In the genomic region with DNA sequence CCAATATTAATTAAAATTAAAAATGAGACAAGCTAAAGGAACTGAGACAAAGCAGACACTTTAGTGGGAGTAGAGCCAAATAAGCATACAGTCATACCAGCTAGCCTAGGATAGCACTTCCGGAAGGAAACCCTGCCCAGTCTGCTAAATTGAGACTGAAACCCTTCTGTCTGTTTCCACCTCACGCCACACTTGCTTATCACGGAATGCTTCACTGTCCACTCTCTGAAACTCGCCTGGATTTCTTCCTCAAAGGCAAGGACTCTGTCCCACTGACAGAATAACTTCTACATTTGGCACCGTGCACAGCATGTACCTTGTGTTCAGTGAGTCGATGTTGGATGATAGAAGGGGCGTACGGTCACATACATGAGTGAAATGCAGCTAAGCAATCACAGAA, we compare ENCODE assay signal across 28 mouse cellular contexts.
DNase-seq lines count a peak whose midpoint lies in the region; ATAC-seq and TF ChIP-seq lines count a peak whose summit lies in the region.
"Had no signal": no experiment of that assay in that cellular context is flagged by ENCODE, and none has a peak within 500 bp of the region (broad histone marks: within the 10 kb centered on the region; RNA-seq: fewer than 3 reads in every experiment).

No protein-coding gene starts in this region.

- ATAC-seq in heart, embryonic 12.5 days (ENCODE audit: insufficient number of reproducible peaks, low FRiP score) = peak; percentile 68
- ATAC-seq in heart, postnatal 0 days (ENCODE audit: insufficient read depth, low read depth) = peak; percentile 83
- ATAC-seq: forebrain, embryonic 15.5 days; hindbrain, postnatal 0 days; intestine, embryonic 15.5 days had no signal

- H3K4me1 ChIP-seq in heart, embryonic 12.5 days (replicated peaks) = peaks cover 30% of the 10 kb centered on the region
- peaks cover 6% of the 10 kb centered on the region; the same call in 1 of the 2 replicates for H3K4me1 ChIP-seq in heart, postnatal 0 days (ENCODE audit: control insufficient read depth, insufficient read depth)
- H3K4me1 ChIP-seq: embryonic facial prominence, embryonic 13.5 days; intestine, embryonic 15.5 days had no signal

- intact Hi-C loops in heart, postnatal 14 days (cut with DNase I) = loop anchor here (5.0 kb wide), 1 partner anchor 316 kb away; no protein-coding TSS in a partner anchor

- H3K9ac ChIP-seq in heart, embryonic 12.5 days = no peak overlapping the region
- H3K9ac ChIP-seq in heart, postnatal 0 days (replicated peaks; ENCODE audit: low read depth, low read length) = no peak overlapping the region
- H3K9ac ChIP-seq: embryonic facial prominence, embryonic 13.5 days; forebrain, embryonic 15.5 days; hindbrain, embryonic 12.5 days; intestine, embryonic 15.5 days; liver, embryonic 14.5 days; midbrain, embryonic 12.5 days had no signal

- H3K36me3 ChIP-seq in heart, embryonic 12.5 days = no peaks in the 10 kb centered on the region
- H3K36me3 ChIP-seq in heart, postnatal 0 days (replicated peaks; ENCODE audit: control insufficient read depth, insufficient read depth, low read length) = no peaks in the 10 kb centered on the region
- H3K36me3 ChIP-seq: embryonic facial prominence, embryonic 13.5 days; forebrain, embryonic 10.5 days; forebrain, embryonic 15.5 days; G1E; hindbrain, embryonic 12.5 days; intestine, embryonic 15.5 days; midbrain, embryonic 12.5 days had no signal

- no peak overlapping the region for H3K4me3 ChIP-seq in heart, embryonic 12.5 days
- H3K4me3 ChIP-seq in heart, postnatal 0 days (ENCODE audit: low read depth, low read length) = no peak overlapping the region
- H3K4me3 ChIP-seq: embryonic facial prominence, embryonic 13.5 days; forebrain, embryonic 10.5 days; forebrain, embryonic 15.5 days; heart, adult 2 months; hindbrain, embryonic 12.5 days; intestine, embryonic 15.5 days; midbrain, embryonic 12.5 days had no signal

- H3K9me3 ChIP-seq in heart, embryonic 12.5 days (replicated peaks) = no peaks in the 10 kb centered on the region
- no peaks in the 10 kb centered on the region for H3K9me3 ChIP-seq in heart, postnatal 0 days (replicated peaks; ENCODE audit: control insufficient read depth, low read length)
- H3K9me3 ChIP-seq: embryonic facial prominence, embryonic 13.5 days; forebrain, embryonic 10.5 days; forebrain, embryonic 15.5 days; hindbrain, embryonic 12.5 days; intestine, embryonic 15.5 days; midbrain, embryonic 12.5 days had no signal

- DNase-seq in heart, adult 18-20 months = peak; percentile 21 to 23
- no peak for DNase-seq in heart, postnatal 14 days
- DNase-seq in heart, adult 8-10 months (ENCODE audit: low spot score) = peak; percentile 15
- DNase-seq in heart, postnatal 0 days (ENCODE audit: low spot score) = peak; percentile 79
- no peak for DNase-seq in right cerebral cortex, postnatal 14 days
- no peak for DNase-seq in kidney, postnatal 14 days
- DNase-seq: adrenal gland, postnatal 14 days; cerebellum, adult 11 months; cerebellum, adult 9-11 months; gastrocnemius, postnatal 25 days; kidney, adult 2 months; kidney, postnatal 4 days; layer of hippocampus, postnatal 36 days; left cerebral cortex, postnatal 4 days; lung, adult 2 months; right cerebral cortex, adult 18-20 months; thymus, postnatal 4 days had no signal

- H3K27ac ChIP-seq in heart, embryonic 12.5 days (ENCODE audit: poor library complexity, severe bottlenecking) = peak overlapping the region; percentile 70
- peak overlapping the region; percentile 18 for H3K27ac ChIP-seq in heart, postnatal 0 days (ENCODE audit: low read depth)
- H3K27ac ChIP-seq: embryonic facial prominence, embryonic 13.5 days; forebrain, embryonic 10.5 days; forebrain, embryonic 15.5 days; heart, adult 2 months; hindbrain, embryonic 12.5 days; hindbrain, postnatal 0 days; intestine, embryonic 15.5 days; liver, embryonic 14.5 days; midbrain, embryonic 12.5 days had no signal

- TF ChIP-seq CTCF in heart, postnatal 0 days (IDR thresholded peaks at IDR 0.05; ENCODE audit: low read depth) = no peak

- whole genome bisulfite sequencing in heart, embryonic 12.5 days = 14% methylated on average over 8 of the region's 8 CpGs
- WGBS in heart, postnatal 0 days = 10% methylated on average over 8 of the region's 8 CpGs

- 0 out of 2 replicates have a peak, but pooled peaks have one; percentile 38 for TF ChIP-seq EP300 in heart, postnatal 0 days (IDR thresholded peaks at IDR 0.05; ENCODE audit: low read depth)

- peak overlapping the region; percentile 33 for H3K4me2 ChIP-seq in heart, embryonic 12.5 days
- H3K4me2 ChIP-seq in heart, postnatal 0 days (ENCODE audit: low read depth, low read length) = peak overlapping the region; percentile 21
- H3K4me2 ChIP-seq: embryonic facial prominence, embryonic 13.5 days; forebrain, embryonic 15.5 days; hindbrain, embryonic 12.5 days; intestine, embryonic 15.5 days; midbrain, embryonic 12.5 days had no signal

- no peaks in the 10 kb centered on the region for H3K27me3 ChIP-seq in heart, embryonic 12.5 days (replicated peaks)
- H3K27me3 ChIP-seq in heart, postnatal 0 days (ENCODE audit: control insufficient read depth, insufficient read depth, low read length) = no peaks in the 10 kb centered on the region
- H3K27me3 ChIP-seq: embryonic facial prominence, embryonic 13.5 days; hindbrain, embryonic 12.5 days; intestine, embryonic 15.5 days had no signal

Comparison
In these comparisons a context has a peak if more than half of its experiments do, and no peak if none do; other contexts are left out.
1. DNase-seq: peak in heart, adult 18-20 months (2 of 2), heart, adult 8-10 months (single experiment) and heart, postnatal 0 days (single experiment); none in heart, postnatal 14 days (0 of 2), right cerebral cortex, postnatal 14 days (single experiment) and kidney, postnatal 14 days (single experiment).